In genomic region chr6:100610897-100611575, GRCm38 (mm10) we compare ENCODE assay signal across 24 mouse cellular contexts. TPM values are rescaled to one million over a fixed set of nuclear protein-coding genes. Genes with fewer than 3 reads are reported as not detected.
DNase-seq lines count a peak whose midpoint lies in the region; ATAC-seq lines count a peak whose summit lies in the region.
"Had no signal": no experiment of that assay in that cellular context is flagged by ENCODE, and none has a peak within 500 bp of the region (broad histone marks: within the 10 kb centered on the region; RNA-seq: fewer than 3 reads in every experiment).

No protein-coding gene starts in this region.

- 0 out of 2 replicates have a peak overlapping the region, but pooled peaks have one; percentile 22 for H3K27ac ChIP-seq in liver, embryonic 16.5 days (ENCODE audit: low read length)
- no peak overlapping the region for H3K27ac ChIP-seq in liver, embryonic 12.5 days
- no peak overlapping the region for H3K27ac ChIP-seq in intestine, embryonic 15.5 days
- H3K27ac ChIP-seq in intestine, embryonic 16.5 days (ENCODE audit: low read length): no peak overlapping the region
- no peak overlapping the region for H3K27ac ChIP-seq in stomach, embryonic 16.5 days (ENCODE audit: low read length)
- H3K27ac ChIP-seq in hindbrain, embryonic 14.5 days: no peak overlapping the region
- H3K27ac ChIP-seq: embryonic facial prominence, embryonic 12.5 days; embryonic facial prominence, embryonic 15.5 days; forebrain, embryonic 12.5 days; forebrain, embryonic 15.5 days; heart, embryonic 15.5 days; hindbrain, embryonic 10.5 days; hindbrain, embryonic 13.5 days had no signal

- H3K4me3 ChIP-seq in liver, embryonic 16.5 days (ENCODE audit: low read depth, low read length): no peak overlapping the region
- H3K4me3 ChIP-seq in liver, embryonic 12.5 days: no peak overlapping the region
- no peak overlapping the region for H3K4me3 ChIP-seq in intestine, embryonic 15.5 days (replicated peaks)
- H3K4me3 ChIP-seq in intestine, embryonic 16.5 days (ENCODE audit: low read length): no peak overlapping the region
- H3K4me3 ChIP-seq in stomach, embryonic 16.5 days (replicated peaks; ENCODE audit: low read length): no peak overlapping the region
- H3K4me3 ChIP-seq in hindbrain, embryonic 14.5 days (replicated peaks; ENCODE audit: low read length): no peak overlapping the region
- H3K4me3 ChIP-seq: embryonic facial prominence, embryonic 12.5 days; embryonic facial prominence, embryonic 15.5 days; forebrain, embryonic 12.5 days; forebrain, embryonic 15.5 days; heart, embryonic 12.5 days; heart, embryonic 15.5 days; hindbrain, embryonic 10.5 days; hindbrain, embryonic 13.5 days had no signal

- no peak for ATAC-seq in liver, embryonic 16.5 days (ENCODE audit: low read depth)
- no peak for ATAC-seq in liver, embryonic 12.5 days
- peak; percentile 68 for ATAC-seq in intestine, embryonic 15.5 days
- ATAC-seq in intestine, embryonic 16.5 days: peak; percentile 87
- ATAC-seq in stomach, embryonic 16.5 days (ENCODE audit: insufficient read depth, low FRiP score): peak; percentile 13; the same call in 1 of the 2 replicates
- ATAC-seq in hindbrain, embryonic 14.5 days (ENCODE audit: low FRiP score): no peak
- ATAC-seq: CD4-positive, CD25-positive, alpha-beta regulatory T cell, adult 4 months; forebrain, embryonic 15.5 days had no signal

- DNase-seq in right cerebral cortex, adult 18-20 months: no peak
- DNase-seq in hindbrain, embryonic 14.5 days (ENCODE audit: low spot score): no peak
- DNase-seq: adrenal gland, adult 2 months; cerebellum, adult 11 months; cerebellum, adult 2 months; cerebellum, adult 9-11 months; cerebellum, postnatal 25 days; gastrocnemius, postnatal 25 days; heart, adult 18-20 months; heart, postnatal 36 days had no signal

- no peaks in the 10 kb centered on the region for H3K27me3 ChIP-seq in liver, embryonic 16.5 days (ENCODE audit: control insufficient read depth, insufficient read depth, low read depth, low read length)
- no peaks in the 10 kb centered on the region for H3K27me3 ChIP-seq in liver, embryonic 12.5 days (replicated peaks)
- H3K27me3 ChIP-seq in intestine, embryonic 15.5 days (replicated peaks): no peaks in the 10 kb centered on the region
- H3K27me3 ChIP-seq in intestine, embryonic 16.5 days (replicated peaks; ENCODE audit: control insufficient read depth, insufficient read depth, low read length): no peaks in the 10 kb centered on the region
- no peaks in the 10 kb centered on the region for H3K27me3 ChIP-seq in stomach, embryonic 16.5 days (ENCODE audit: control insufficient read depth, insufficient read depth, low read length)
- no peaks in the 10 kb centered on the region for H3K27me3 ChIP-seq in hindbrain, embryonic 14.5 days (ENCODE audit: control insufficient read depth, insufficient read depth, low read length)
- H3K27me3 ChIP-seq: embryonic facial prominence, embryonic 12.5 days; embryonic facial prominence, embryonic 15.5 days; forebrain, embryonic 12.5 days; forebrain, embryonic 15.5 days; heart, embryonic 12.5 days; heart, embryonic 15.5 days; hindbrain, embryonic 13.5 days had no signal

- H3K4me2 ChIP-seq in liver, embryonic 16.5 days (ENCODE audit: low read depth, low read length): no peak overlapping the region
- no peak overlapping the region for H3K4me2 ChIP-seq in liver, embryonic 12.5 days
- H3K4me2 ChIP-seq in intestine, embryonic 15.5 days (replicated peaks): no peak overlapping the region
- no peak overlapping the region for H3K4me2 ChIP-seq in intestine, embryonic 16.5 days (ENCODE audit: low read depth, low read length)
- H3K4me2 ChIP-seq in stomach, embryonic 16.5 days (ENCODE audit: low read depth, low read length): no peak overlapping the region
- H3K4me2 ChIP-seq in hindbrain, embryonic 14.5 days (replicated peaks): no peak overlapping the region
- H3K4me2 ChIP-seq: embryonic facial prominence, embryonic 12.5 days; embryonic facial prominence, embryonic 15.5 days; forebrain, embryonic 12.5 days; forebrain, embryonic 15.5 days; heart, embryonic 12.5 days; heart, embryonic 15.5 days; hindbrain, embryonic 13.5 days had no signal

- no peak overlapping the region for H3K9ac ChIP-seq in liver, embryonic 16.5 days (ENCODE audit: low read depth, low read length)
- H3K9ac ChIP-seq in liver, embryonic 12.5 days: no peak overlapping the region
- H3K9ac ChIP-seq in intestine, embryonic 15.5 days: no peak overlapping the region
- no peak overlapping the region for H3K9ac ChIP-seq in intestine, embryonic 16.5 days (ENCODE audit: low read depth, low read length)
- no peak overlapping the region for H3K9ac ChIP-seq in stomach, embryonic 16.5 days (ENCODE audit: low read length)
- H3K9ac ChIP-seq in hindbrain, embryonic 14.5 days: no peak overlapping the region
- H3K9ac ChIP-seq: embryonic facial prominence, embryonic 12.5 days; embryonic facial prominence, embryonic 15.5 days; forebrain, embryonic 12.5 days; forebrain, embryonic 15.5 days; heart, embryonic 12.5 days; heart, embryonic 15.5 days; hindbrain, embryonic 13.5 days had no signal

- H3K9me3 ChIP-seq in liver, embryonic 16.5 days (replicated peaks; ENCODE audit: control insufficient read depth, low read length): no peaks in the 10 kb centered on the region
- no peaks in the 10 kb centered on the region for H3K9me3 ChIP-seq in liver, embryonic 12.5 days (replicated peaks)
- H3K9me3 ChIP-seq in intestine, embryonic 15.5 days: no peaks in the 10 kb centered on the region
- no peaks in the 10 kb centered on the region for H3K9me3 ChIP-seq in intestine, embryonic 16.5 days (ENCODE audit: control insufficient read depth, low read length)
- no peaks in the 10 kb centered on the region for H3K9me3 ChIP-seq in stomach, embryonic 16.5 days (replicated peaks; ENCODE audit: control insufficient read depth, low read length)
- no peaks in the 10 kb centered on the region for H3K9me3 ChIP-seq in hindbrain, embryonic 14.5 days (ENCODE audit: control insufficient read depth, low read length)
- H3K9me3 ChIP-seq: embryonic facial prominence, embryonic 12.5 days; embryonic facial prominence, embryonic 15.5 days; forebrain, embryonic 12.5 days; forebrain, embryonic 15.5 days; heart, embryonic 12.5 days; heart, embryonic 15.5 days; hindbrain, embryonic 10.5 days; hindbrain, embryonic 13.5 days had no signal

- WGBS in liver, embryonic 16.5 days (ENCODE audit: insufficient replicate concordance): 67% methylated on average over 7 of the region's 7 CpGs
- WGBS in liver, embryonic 12.5 days (ENCODE audit: insufficient replicate concordance): 73% methylated on average over 7 of the region's 7 CpGs
- 70% methylated on average over 7 of the region's 7 CpGs for WGBS in intestine, embryonic 15.5 days
- WGBS in intestine, embryonic 16.5 days: 76% methylated on average over 7 of the region's 7 CpGs
- WGBS in stomach, embryonic 16.5 days: 75% methylated on average over 7 of the region's 7 CpGs
- WGBS in hindbrain, embryonic 14.5 days: 93% methylated on average over 7 of the region's 7 CpGs

- H3K36me3 ChIP-seq in liver, embryonic 16.5 days (ENCODE audit: control insufficient read depth, insufficient read depth): no peaks in the 10 kb centered on the region
- H3K36me3 ChIP-seq in liver, embryonic 12.5 days: peaks cover 29% of the 10 kb centered on the region
- no peaks in the 10 kb centered on the region for H3K36me3 ChIP-seq in intestine, embryonic 15.5 days
- H3K36me3 ChIP-seq in intestine, embryonic 16.5 days (ENCODE audit: control insufficient read depth, insufficient read depth, low read length): no peaks in the 10 kb centered on the region
- H3K36me3 ChIP-seq in stomach, embryonic 16.5 days (ENCODE audit: control insufficient read depth, insufficient read depth, low read length): no peaks in the 10 kb centered on the region
- H3K36me3 ChIP-seq in hindbrain, embryonic 14.5 days (replicated peaks; ENCODE audit: control insufficient read depth, insufficient read depth): no peaks in the 10 kb centered on the region
- H3K36me3 ChIP-seq: embryonic facial prominence, embryonic 12.5 days; embryonic facial prominence, embryonic 15.5 days; forebrain, embryonic 15.5 days; hindbrain, embryonic 13.5 days had no signal

- H3K4me1 ChIP-seq in liver, embryonic 16.5 days (ENCODE audit: control insufficient read depth, low read depth, low read length): no peaks in the 10 kb centered on the region
- peaks cover 3% of the 10 kb centered on the region; the same call in 1 of the 2 replicates for H3K4me1 ChIP-seq in liver, embryonic 12.5 days
- no peaks in the 10 kb centered on the region; the same call in 1 of the 2 replicates for H3K4me1 ChIP-seq in intestine, embryonic 15.5 days (replicated peaks)
- peaks cover 5% of the 10 kb centered on the region; the same call in 1 of the 2 replicates for H3K4me1 ChIP-seq in intestine, embryonic 16.5 days (ENCODE audit: control insufficient read depth, insufficient read depth, low read length)
- no peaks in the 10 kb centered on the region for H3K4me1 ChIP-seq in stomach, embryonic 16.5 days (ENCODE audit: control insufficient read depth, insufficient read depth, low read length)
- H3K4me1 ChIP-seq in hindbrain, embryonic 14.5 days (replicated peaks; ENCODE audit: control insufficient read depth, insufficient read depth, low read length): no peaks in the 10 kb centered on the region; the same call in 1 of the 2 replicates

RNA-seq across cellular contexts. Expression of gene Shq1, which starts 59.9 kb away (rescaled TPM):
- 8.1 and 8.4 TPM in 2 replicates for polyA plus RNA-seq in liver, embryonic 16.5 days (2015; fragmentation: Nextera tagmentation; extraction: Ambion mirVana)
- 18.5 and 18.9 TPM in 2 replicates for polyA plus RNA-seq in liver, embryonic 12.5 days (2016; fragmentation: Nextera tagmentation; extraction: Ambion mirVana)
- 16.8 and 18.2 TPM in 2 replicates for polyA plus RNA-seq in intestine, embryonic 15.5 days (2015; fragmentation: Nextera tagmentation; extraction: Ambion mirVana)
- polyA plus RNA-seq in intestine, embryonic 16.5 days (2015; fragmentation: Nextera tagmentation; extraction: Ambion mirVana): 14.9 and 17.8 TPM in 2 replicates
- polyA plus RNA-seq in stomach, embryonic 16.5 days (2015; fragmentation: Nextera tagmentation; extraction: Ambion mirVana): 15.9 and 17.2 TPM in 2 replicates
- polyA plus RNA-seq in hindbrain, embryonic 14.5 days (2014; fragmentation: Nextera tagmentation; extraction: Ambion mirVana): 7.6 and 7.9 TPM in 2 replicates

Comparison
In these comparisons a context has a peak if more than half of its experiments do, and no peak if none do; other contexts are left out.
1. ATAC-seq: peak in intestine, embryonic 15.5 days (single experiment), intestine, embryonic 16.5 days (single experiment) and stomach, embryonic 16.5 days (single experiment); none in liver, embryonic 16.5 days (single experiment), liver, embryonic 12.5 days (single experiment) and hindbrain, embryonic 14.5 days (single experiment).